Mouse (Mus musculus) CH12.LX (cell line): ENCODE measurements around the gene Zfp827. TPM values are rescaled to one million over a fixed set of nuclear protein-coding genes. Genes with fewer than 3 reads are reported as not detected.

Experiments used
- DNase-seq: peaks from one replicate; pipeline ENCODE4 v3.0.0-alpha.2; 2013; ENCODE audit errors: extremely low read depth
- H3K27ac ChIP-seq: 2 replicates; pipeline ENCODE4 v1.5.1; 2012; ENCODE audit warnings: low read depth, mild to moderate bottlenecking, control low read depth, moderate library complexity; ENCODE audit not compliant: insufficient read depth
- H3K27me3 ChIP-seq: replicated peaks from 2 replicates; pipeline ENCODE3; 2012; ENCODE audit warnings: inconsistent platforms
- H3K36me3 ChIP-seq, 2 experiments: replicated peaks in 1 of 2; 2 replicates each; pipeline versions ENCODE3 to v1.6.1; 2012; ENCODE audit warnings: inconsistent platforms in 1 of 2, low read length in 1 of 2, mild to moderate bottlenecking in 1 of 2, mixed read lengths in 1 of 2, moderate library complexity in 1 of 2; ENCODE audit not compliant: control insufficient read depth in 1 of 2, insufficient read depth in 1 of 2
- H3K4me1 ChIP-seq, 2 experiments: 2 replicates each; pipeline ENCODE4 v1.6.1; 2012; ENCODE audit warnings: inconsistent platforms in 1 of 2, moderate library complexity in 1 of 2; ENCODE audit not compliant: insufficient read depth in 2 of 2, control insufficient read depth in 1 of 2
- H3K4me2 ChIP-seq: 2 replicates; pipeline ENCODE4 v1.6.1; 2012; ENCODE audit warnings: low read depth, mild to moderate bottlenecking, control low read depth; ENCODE audit not compliant: poor library complexity, insufficient read depth, severe bottlenecking
- H3K4me3 ChIP-seq, 3 experiments: fragments of 150-350 bp in 1 of 3; sonication (generic) in 1 of 3; replicated peaks in 1 of 3; 2 replicates each; pipeline versions ENCODE3 to v1.5.1; 2011 to 2012; ENCODE audit warnings: low read depth in 2 of 3, low read length in 2 of 3, mild to moderate bottlenecking in 2 of 3, moderate library complexity in 2 of 3, control low read depth in 1 of 3, improper control_type of control experiment in 1 of 3, inconsistent platforms in 1 of 3, mixed read lengths in 1 of 3; ENCODE audit not compliant: poor library complexity in 1 of 3
- H3K79me2 ChIP-seq: replicated peaks from 2 replicates; pipeline ENCODE4 v1.6.1; 2012; ENCODE audit warnings: mild to moderate bottlenecking, moderate library complexity; ENCODE audit not compliant: control insufficient read depth, poor library complexity, insufficient read depth, severe bottlenecking; ENCODE audit errors: extremely low read depth
- H3K9ac ChIP-seq: 2 replicates; pipeline ENCODE4 v1.6.1; 2012; ENCODE audit warnings: low read depth, mild to moderate bottlenecking, control low read depth, moderate library complexity; ENCODE audit not compliant: insufficient read depth
- H3K9me3 ChIP-seq: replicated peaks from 2 replicates; pipeline ENCODE3; 2012; ENCODE audit warnings: low read length, inconsistent platforms, mixed read lengths
- BHLHE40 ChIP-seq: IDR thresholded peaks from 2 replicates; pipeline ENCODE4 v1.6.1; 2011; ENCODE audit warnings: mild to moderate bottlenecking, low read depth, low read length, improper control_type of control experiment
- EP300 ChIP-seq: IDR thresholded peaks from 2 replicates; pipeline ENCODE4 v1.6.1; 2011; ENCODE audit warnings: low read length, improper control_type of control experiment
- ETS1 ChIP-seq: conservative IDR thresholded peaks from 2 replicates; pipeline ENCODE4 v1.6.1; 2012; ENCODE audit warnings: low read depth, mild to moderate bottlenecking, inconsistent platforms, low read length, improper control_type of control experiment, moderate library complexity
- JUN ChIP-seq: IDR thresholded peaks from 2 replicates; pipeline ENCODE4 v1.6.1; 2011; ENCODE audit warnings: low read depth, mild to moderate bottlenecking, low read length, improper control_type of control experiment, moderate library complexity; ENCODE audit not compliant: insufficient read depth
- JUND ChIP-seq: conservative IDR thresholded peaks from 2 replicates; pipeline ENCODE4 v1.6.1; 2011; ENCODE audit warnings: low read depth, low read length, improper control_type of control experiment
- MAX ChIP-seq: IDR thresholded peaks from 2 replicates; pipeline ENCODE4 v1.6.1; 2011; ENCODE audit warnings: low read length, improper control_type of control experiment
- MXI1 ChIP-seq: IDR thresholded peaks from 2 replicates; pipeline ENCODE4 v1.6.1; 2011; ENCODE audit warnings: mild to moderate bottlenecking, low read depth, low read length, improper control_type of control experiment
- MYC ChIP-seq: IDR thresholded peaks from 2 replicates; pipeline ENCODE4 v1.6.1; 2011; ENCODE audit warnings: low read depth, mild to moderate bottlenecking, improper control_type of control experiment, low read length
- RAD21 ChIP-seq: IDR thresholded peaks from 2 replicates; pipeline ENCODE4 v1.6.1; 2011; ENCODE audit warnings: low read depth, mild to moderate bottlenecking, low read length, improper control_type of control experiment, moderate library complexity
- RCOR1 ChIP-seq: conservative IDR thresholded peaks from 2 replicates; pipeline ENCODE4 v1.6.1; 2012; ENCODE audit warnings: low read depth, mild to moderate bottlenecking, inconsistent platforms, low read length, improper control_type of control experiment
- SMC3 ChIP-seq: IDR thresholded peaks from 2 replicates; pipeline ENCODE4 v1.6.1; 2011; ENCODE audit warnings: low read depth, low read length, improper control_type of control experiment
- TCF12 ChIP-seq: IDR thresholded peaks from 2 replicates; pipeline ENCODE4 v1.6.1; 2014; ENCODE audit warnings: low read depth, mild to moderate bottlenecking, inconsistent platforms, low read length, improper control_type of control experiment
- UBTF ChIP-seq: IDR thresholded peaks from 2 replicates; pipeline ENCODE4 v1.6.1; 2012; ENCODE audit warnings: low read depth, mild to moderate bottlenecking, inconsistent platforms, low read length, improper control_type of control experiment, moderate library complexity
- ZC3H11A ChIP-seq: IDR thresholded peaks from 2 replicates; pipeline ENCODE4 v1.6.1; 2012; ENCODE audit warnings: low read depth, mild to moderate bottlenecking, inconsistent platforms, low read length, improper control_type of control experiment
- ZKSCAN1 ChIP-seq: IDR thresholded peaks from 2 replicates; pipeline ENCODE4 v1.6.1; 2012; ENCODE audit warnings: low read depth, inconsistent platforms, low read length, improper control_type of control experiment, borderline replicate concordance
- ZMIZ1 ChIP-seq: IDR thresholded peaks from 2 replicates; pipeline ENCODE4 v1.6.1; 2012; ENCODE audit warnings: low read depth, mild to moderate bottlenecking, inconsistent platforms, low read length, improper control_type of control experiment
- ZNF384 ChIP-seq: IDR thresholded peaks from 2 replicates; pipeline ENCODE4 v1.6.1; 2012; ENCODE audit warnings: low read depth, low read length, improper control_type of control experiment, inconsistent platforms
- dilution Hi-C: fragments of 300-500 bp; cut with MboI; formaldehyde crosslinking; loops from 2 replicates; pipeline ENCODE4 v1.14.3; 2020; ENCODE audit warnings: low sequenced_read_pairs; ENCODE audit not compliant: extremely low pct_unique_long_range_greater_than_20kb, extremely low pct_ligation_motif_present
- in situ Hi-C: fragments of 300-500 bp; cut with MboI; formaldehyde crosslinking; loops from 3 replicates; pipeline ENCODE4 v1.14.3; 2019; ENCODE audit warnings: low sequenced_read_pairs, low pct_ligation_motif_present, low pct_unique_long_range_greater_than_20kb, mixed read lengths
- polyA plus RNA-seq: library from polyadenylated mRNA; unstranded; fragments of >175 nt; gene quantifications from 2 replicates; pipeline ENCODE4 v1.2.1, GENCODE M21; 2012; ENCODE audit warnings: low read depth; ENCODE audit not compliant: insufficient read length
- total RNA-seq, 2 experiments: library from RNA; depleted of rRNA; stranded (reverse); fragments of 300-350 nt in 1 of 2; fragments of >200 nt in 1 of 2; gene quantifications; 2 replicates each; pipeline ENCODE4 v1.2.3; 2012 to 2014

The Zfp827 gene
- total and polyA plus RNA-seq, 3 experiments: 4.3 to 11.1 (median 7.8) TPM

DNA sequence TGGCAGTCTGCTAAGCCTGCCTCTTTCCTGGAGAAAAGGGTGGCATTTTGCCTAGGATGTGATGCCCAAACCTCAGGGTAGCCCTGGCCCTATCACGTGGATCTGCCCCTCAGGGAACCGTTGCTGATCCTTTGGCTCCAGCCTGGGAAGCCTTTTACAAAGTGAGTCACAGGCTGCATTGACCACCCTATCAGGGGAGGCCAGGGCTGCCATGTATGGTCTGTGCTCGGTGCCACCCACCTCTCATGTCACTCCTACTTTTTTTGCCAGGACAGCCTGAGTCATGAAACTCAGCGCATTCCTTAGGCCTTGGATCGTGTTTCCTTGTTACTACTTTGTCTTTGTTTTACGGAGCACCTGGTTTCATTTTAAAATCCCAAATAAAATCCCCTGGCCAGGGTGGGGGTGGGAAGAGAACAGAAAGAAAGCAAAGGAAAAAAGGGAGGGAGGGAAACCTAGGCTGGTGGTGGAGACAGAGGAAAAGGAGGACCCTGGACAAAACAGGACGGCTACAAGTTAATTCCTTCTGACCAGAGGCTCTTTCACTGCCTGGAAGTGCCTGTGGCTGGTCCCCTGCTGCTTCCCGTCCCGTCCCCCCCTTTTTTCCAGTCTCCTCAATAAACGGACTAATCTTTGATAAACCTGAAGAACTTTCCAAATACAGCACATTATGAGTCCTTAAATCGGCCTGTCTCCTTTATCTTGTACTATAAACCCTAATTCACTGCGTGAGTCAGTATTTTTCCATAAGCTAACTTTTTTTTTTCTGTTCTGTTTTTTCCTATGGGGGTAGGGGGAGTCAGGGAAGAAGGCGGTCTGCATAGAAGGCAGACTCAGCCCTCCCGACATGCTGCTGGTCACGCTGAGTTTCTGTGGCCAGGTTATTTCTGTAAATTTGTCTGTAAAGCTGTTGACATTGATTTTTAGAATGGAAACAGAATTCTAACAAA, 180.7 kb downstream of the Zfp827 start:
- no peak for TF ChIP-seq ZKSCAN1
- TF ChIP-seq RAD21: no peak
- TF ChIP-seq ETS1: peak; percentile 28; the same call in 1 of the 2 replicates
- TF ChIP-seq EP300: peak; percentile 52
- TF ChIP-seq BHLHE40: 0 out of 2 replicates have a peak, but pooled peaks have one; percentile 32
- no peak for TF ChIP-seq ZC3H11A
- no peak for TF ChIP-seq ZMIZ1
- TF ChIP-seq UBTF: no peak
- TF ChIP-seq JUN: no peak
- peak; percentile 84 for TF ChIP-seq ZNF384
- 0 out of 2 replicates have a peak, but pooled peaks have one; percentile 16 for TF ChIP-seq JUND
- TF ChIP-seq SMC3: no peak
- no peak for TF ChIP-seq MAX
- TF ChIP-seq MXI1: no peak
- TF ChIP-seq RCOR1: no peak
- TF ChIP-seq MYC: no peak
- TF ChIP-seq TCF12: no peak
- H3K27me3 ChIP-seq: no peaks in the 10 kb centered on the region
- H3K9me3 ChIP-seq: no peaks in the 10 kb centered on the region
- H3K4me2 ChIP-seq: peak overlapping the region; percentile 45; the same call in 1 of the 2 replicates
- peaks cover 0 to 14% of the 10 kb centered on the region in 2 experiments; a peak in 2 of 4 replicates for H3K4me1 ChIP-seq
- no peak overlapping the region for H3K4me3 ChIP-seq
- H3K36me3 ChIP-seq: no peaks in the 10 kb centered on the region
- H3K27ac ChIP-seq: no peak overlapping the region
- in situ Hi-C loops (no loop called here), dilution Hi-C loops (no loop called here)
- H3K79me2 ChIP-seq: no peaks in the 10 kb centered on the region
- no peak overlapping the region for H3K9ac ChIP-seq
- DNase-seq: peak; percentile 17
